Mouse (Mus musculus): ENCODE measurements at regions not wholly inside any gene's neighbourhood (a gene's known extent, or its start where the extent isn't known, plus 50 kb on each side); places are given as distances from the start of the nearest gene placed in this dataset.
A peak's percentile ranks its signal among the peaks of the same experiment; 100 is the strongest.

GRCm38 (mm10) chr15:85660528-85661392 lies 74.0 kb upstream of the Ppara start:
- no peak for DNase-seq (ENCODE audit: low spot score in 2 of 2)

- no peak for DNase-seq (ENCODE audit: low spot score in 2 of 2)
Measured at GRCm38 (mm10) chr15:85661393-85661690, 73.4 kb upstream of the Ppara start.

GRCm38 (mm10) chr15:85661771-85662170 lies 73.0 kb upstream of the Ppara start:
- DNase-seq (ENCODE audit: low spot score in 2 of 2): no peak

GRCm38 (mm10) chr15:85662271-85662670 lies 72.5 kb upstream of the Ppara start:
- no peak for DNase-seq (ENCODE audit: low spot score in 2 of 2)

- no peak for DNase-seq (ENCODE audit: low spot score in 2 of 2)
Measured at GRCm38 (mm10) chr15:85662673-85663072, 72.1 kb upstream of the Ppara start.

GRCm38 (mm10) chr15:85663757-85664431 lies 70.9 kb upstream of the Ppara start:
- no peak for DNase-seq (ENCODE audit: low spot score in 2 of 2)

- DNase-seq (ENCODE audit: low spot score in 2 of 2): no peak
Measured at GRCm38 (mm10) chr15:85664432-85664828, 70.4 kb upstream of the Ppara start.

GRCm38 (mm10) chr15:85665181-85665821 lies 69.5 kb upstream of the Ppara start:
- DNase-seq (ENCODE audit: low spot score in 2 of 2): no peak

- no peak for DNase-seq (ENCODE audit: low spot score in 2 of 2)
Measured at GRCm38 (mm10) chr15:85666496-85666895, 68.3 kb upstream of the Ppara start.

- no peak for DNase-seq (ENCODE audit: low spot score in 2 of 2)
Measured at GRCm38 (mm10) chr15:85667381-85667791, 67.4 kb upstream of the Ppara start.

- no peak for DNase-seq (ENCODE audit: low spot score in 2 of 2)
Measured at GRCm38 (mm10) chr15:85667906-85668590, 66.7 kb upstream of the Ppara start.

- DNase-seq (ENCODE audit: low spot score in 2 of 2): no peak
Measured at GRCm38 (mm10) chr15:85668871-85669651, 65.7 kb upstream of the Ppara start.

- DNase-seq (ENCODE audit: low spot score in 2 of 2): peak; percentile 79 to 84
Measured at GRCm38 (mm10) chr15:85669652-85670175, 65.1 kb upstream of the Ppara start.

- DNase-seq (ENCODE audit: low spot score in 2 of 2): peak; percentile 72 to 82
Measured at GRCm38 (mm10) chr15:85670176-85670788, 64.5 kb upstream of the Ppara start.

GRCm38 (mm10) chr15:85670789-85671700 lies 63.7 kb upstream of the Ppara start:
- DNase-seq (ENCODE audit: low spot score in 2 of 2): peak; percentile 79 to 89

- no peak for DNase-seq (ENCODE audit: low spot score in 2 of 2)
Measured at GRCm38 (mm10) chr15:85671701-85672191, 63.0 kb upstream of the Ppara start.

- DNase-seq (ENCODE audit: low spot score in 2 of 2): no peak
Measured at GRCm38 (mm10) chr15:85672376-85672775, 62.4 kb upstream of the Ppara start.

- DNase-seq (ENCODE audit: low spot score in 2 of 2): no peak
Measured at GRCm38 (mm10) chr15:85672931-85673330, 61.9 kb upstream of the Ppara start.

- no peak for DNase-seq (ENCODE audit: low spot score in 2 of 2)
Measured at GRCm38 (mm10) chr15:85673506-85673905, 61.3 kb upstream of the Ppara start.

All from frontal cortex, postnatal 10 days (tissue).